17 mouse cellular contexts compared by ENCODE assay signal in genomic region chr1:54443641-54444040, GRCm38 (mm10). TPM values are rescaled to one million over a fixed set of nuclear protein-coding genes. Genes with fewer than 3 reads are reported as not detected.
DNase-seq lines count a peak whose midpoint lies in the region; ATAC-seq and TF ChIP-seq lines count a peak whose summit lies in the region.
"Had no signal": no experiment of that assay in that cellular context is flagged by ENCODE, and none has a peak within 500 bp of the region (broad histone marks: within the 10 kb centered on the region; RNA-seq: fewer than 3 reads in every experiment).

No protein-coding gene starts in this region.

- H3K9ac ChIP-seq in hindbrain, embryonic 11.5 days (ENCODE audit: low read depth, low read length), result no peak overlapping the region
- no peak overlapping the region for H3K9ac ChIP-seq in hindbrain, embryonic 12.5 days
- no peak overlapping the region for H3K9ac ChIP-seq in ES-Bruce4 (ENCODE audit: low read depth, poor library complexity, severe bottlenecking)
- no peak overlapping the region for H3K9ac ChIP-seq in embryonic facial prominence, embryonic 14.5 days (ENCODE audit: low read depth, low read length)
- H3K9ac ChIP-seq: hindbrain, embryonic 13.5 days; liver, embryonic 12.5 days had no signal

- no peak for TF ChIP-seq CTCF in ES-Bruce4 (IDR thresholded peaks at IDR 0.05; ENCODE audit: low read depth, low read length)

- H3K27me3 ChIP-seq in hindbrain, embryonic 11.5 days (ENCODE audit: control insufficient read depth, insufficient read depth, low read length), result no peaks in the 10 kb centered on the region
- 0 out of 2 replicates have a peak, but pooled peaks cover 3% of the 10 kb centered on the region for H3K27me3 ChIP-seq in hindbrain, embryonic 12.5 days
- no peaks in the 10 kb centered on the region; the same call in 1 of the 2 replicates for H3K27me3 ChIP-seq in ES-Bruce4 (ENCODE audit: control insufficient read depth, insufficient read depth, low read length, poor library complexity, severe bottlenecking)
- no peaks in the 10 kb centered on the region for H3K27me3 ChIP-seq in embryonic facial prominence, embryonic 14.5 days (replicated peaks; ENCODE audit: control insufficient read depth, insufficient read depth, low read length)

- no peaks in the 10 kb centered on the region for H3K36me3 ChIP-seq in hindbrain, embryonic 11.5 days (ENCODE audit: control insufficient read depth, insufficient read depth, low read length)
- H3K36me3 ChIP-seq in hindbrain, embryonic 12.5 days, result no peaks in the 10 kb centered on the region
- H3K36me3 ChIP-seq in ES-Bruce4 (ENCODE audit: control insufficient read depth, insufficient read depth, low read length, poor library complexity, severe bottlenecking), result no peaks in the 10 kb centered on the region
- no peaks in the 10 kb centered on the region for H3K36me3 ChIP-seq in embryonic facial prominence, embryonic 14.5 days (ENCODE audit: control insufficient read depth, insufficient read depth, low read length)
- H3K36me3 ChIP-seq: G1E; heart, embryonic 10.5 days; hindbrain, embryonic 13.5 days; liver, embryonic 12.5 days had no signal

- WGBS in hindbrain, embryonic 11.5 days, result 56% methylated on average over 7 of the region's 7 CpGs
- whole genome bisulfite sequencing in hindbrain, embryonic 12.5 days, result 57% methylated on average over 7 of the region's 7 CpGs
- WGBS in embryonic facial prominence, embryonic 14.5 days, result 62% methylated on average over 7 of the region's 7 CpGs

- H3K9me3 ChIP-seq in hindbrain, embryonic 11.5 days (ENCODE audit: control insufficient read depth, low read length), result no peaks in the 10 kb centered on the region
- H3K9me3 ChIP-seq in hindbrain, embryonic 12.5 days (replicated peaks), result no peaks in the 10 kb centered on the region
- H3K9me3 ChIP-seq in ES-Bruce4 (replicated peaks; ENCODE audit: control insufficient read depth, insufficient read depth, low read length, poor library complexity, severe bottlenecking), result no peaks in the 10 kb centered on the region
- no peaks in the 10 kb centered on the region for H3K9me3 ChIP-seq in embryonic facial prominence, embryonic 14.5 days (ENCODE audit: control insufficient read depth, low read length)
- H3K9me3 ChIP-seq: G1E; heart, embryonic 10.5 days; hindbrain, embryonic 13.5 days; liver, embryonic 12.5 days had no signal

- TF ChIP-seq EP300 in ES-Bruce4 (IDR thresholded peaks at IDR 0.05; ENCODE audit: insufficient read depth, low read depth, low read length), result 0 out of 2 replicates have a peak, but pooled peaks have one; percentile 31

- no peaks in the 10 kb centered on the region for H3K4me1 ChIP-seq in hindbrain, embryonic 11.5 days (replicated peaks; ENCODE audit: control insufficient read depth, insufficient read depth, low read length)
- no peaks in the 10 kb centered on the region for H3K4me1 ChIP-seq in hindbrain, embryonic 12.5 days
- no peaks in the 10 kb centered on the region for H3K4me1 ChIP-seq in ES-Bruce4 (ENCODE audit: control insufficient read depth, insufficient read depth, low read length)
- H3K4me1 ChIP-seq in embryonic facial prominence, embryonic 14.5 days (ENCODE audit: control insufficient read depth, insufficient read depth, low read length), result no peaks in the 10 kb centered on the region
- H3K4me1 ChIP-seq: liver, embryonic 12.5 days had no signal

- no peak for TF ChIP-seq POLR2A in ES-Bruce4 (IDR thresholded peaks at IDR 0.05; ENCODE audit: insufficient read depth, low read length)

- H3K4me2 ChIP-seq in hindbrain, embryonic 11.5 days (replicated peaks; ENCODE audit: low read depth, low read length), result no peak overlapping the region
- H3K4me2 ChIP-seq in hindbrain, embryonic 12.5 days (replicated peaks), result no peak overlapping the region
- no peak overlapping the region for H3K4me2 ChIP-seq in embryonic facial prominence, embryonic 14.5 days (ENCODE audit: low read depth, low read length)
- H3K4me2 ChIP-seq: hindbrain, embryonic 13.5 days; liver, embryonic 12.5 days had no signal

- H3K27ac ChIP-seq in hindbrain, embryonic 11.5 days (ENCODE audit: low read depth, low read length), result no peak overlapping the region
- no peak overlapping the region for H3K27ac ChIP-seq in hindbrain, embryonic 12.5 days
- H3K27ac ChIP-seq in ES-Bruce4 (ENCODE audit: insufficient read depth, low read length), result peak overlapping the region; percentile 28; the same call in 1 of the 2 replicates
- H3K27ac ChIP-seq in embryonic facial prominence, embryonic 14.5 days (replicated peaks; ENCODE audit: low read depth, low read length), result no peak overlapping the region
- H3K27ac ChIP-seq: heart, embryonic 10.5 days; hindbrain, embryonic 13.5 days; layer of hippocampus, adult 2 months; liver, embryonic 12.5 days; macrophage; stomach, postnatal 0 days had no signal

- peak; percentile 5 for DNase-seq in hindbrain, embryonic 11.5 days (ENCODE audit: low spot score)
- peak; percentile 80 for DNase-seq in 416B (ENCODE audit: low read depth)
- peak; percentile 13 for DNase-seq in embryonic facial prominence, embryonic 14.5 days (ENCODE audit: low spot score)
- DNase-seq in layer of hippocampus, adult 18-20 months (ENCODE audit: low spot score in 2 of 2), result no peak
- DNase-seq in cerebellum, adult 11-12 months, result no peak
- DNase-seq in frontal cortex, adult 2 months (ENCODE audit: extremely low spot score in 1 of 2, low spot score in 1 of 2), result no peak
- DNase-seq: cerebellum, postnatal 10 days had no signal

- H3K4me3 ChIP-seq in hindbrain, embryonic 11.5 days (ENCODE audit: low read depth, low read length), result no peak overlapping the region
- H3K4me3 ChIP-seq in hindbrain, embryonic 12.5 days, result no peak overlapping the region
- H3K4me3 ChIP-seq in ES-Bruce4 (ENCODE audit: low read depth, low read length), result no peak overlapping the region
- no peak overlapping the region for H3K4me3 ChIP-seq in embryonic facial prominence, embryonic 14.5 days (ENCODE audit: low read depth, low read length)
- H3K4me3 ChIP-seq: heart, embryonic 10.5 days; hindbrain, embryonic 13.5 days; layer of hippocampus, adult 2 months; liver, embryonic 12.5 days; myocyte had no signal

- no peak for ATAC-seq in hindbrain, embryonic 11.5 days (ENCODE audit: low FRiP score)
- ATAC-seq in hindbrain, embryonic 12.5 days (ENCODE audit: low FRiP score), result no peak
- no peak for ATAC-seq in embryonic facial prominence, embryonic 14.5 days (ENCODE audit: low read depth)
- ATAC-seq: liver, embryonic 12.5 days had no signal

RNA-seq across cellular contexts. Expression of gene Gtf3c3, which starts 4.9 kb away (rescaled TPM):
- 34.5 and 35.6 TPM in 2 replicates for polyA plus RNA-seq in hindbrain, embryonic 11.5 days (2014; fragmentation: Nextera tagmentation; extraction: Ambion mirVana)
- 28.7 and 30.2 TPM in 2 replicates for polyA plus RNA-seq in hindbrain, embryonic 12.5 days (2016; fragmentation: Nextera tagmentation; extraction: Ambion mirVana)
- polyA plus RNA-seq in ES-Bruce4 (2011; ENCODE audit: insufficient read depth, insufficient read length, low read depth, missing spikeins), result 42.4 and 47.2 TPM in 2 replicates
- polyA plus RNA-seq in embryonic facial prominence, embryonic 14.5 days (2014; fragmentation: Nextera tagmentation; extraction: Ambion mirVana), result 21.2 and 23.5 TPM in 2 replicates
- 10 to 100 TPM; 23.9 to 24.7 TPM for total RNA-seq in layer of hippocampus, adult 18-20 months (2021)
- polyA plus RNA-seq in frontal cortex, adult 2 months (2012; rRNA removed), result 17.5 and 19.3 TPM in 2 replicates

Comparison
In these comparisons a context has a peak if more than half of its experiments do, and no peak if none do; other contexts are left out.
1. DNase-seq: peak in hindbrain, embryonic 11.5 days (single experiment), 416B (single experiment) and embryonic facial prominence, embryonic 14.5 days (single experiment); none in layer of hippocampus, adult 18-20 months (0 of 2), cerebellum, adult 11-12 months (single experiment) and frontal cortex, adult 2 months (0 of 2).